Mouse (Mus musculus) neural tube, embryonic 11.5 days (tissue): ENCODE results near the gene Bhmt. TPM values are rescaled to one million over a fixed set of nuclear protein-coding genes. Genes with fewer than 3 reads are reported as not detected.
"Not testable (repeated sequence)": the region's sequence is repeated elsewhere in the genome, so short reads cannot be mapped to it uniquely, and the experiment has no call there.

Experiments
- ATAC-seq: fragments of 200-750 bp; cut with Nextera tagmentation; 2 replicates; pipeline ENCODE4 v1.8.0; 2017; ENCODE audit warnings: moderate number of reproducible peaks, mild to moderate bottlenecking, moderate TSS enrichment, moderate library complexity; ENCODE audit not compliant: insufficient read depth, low FRiP score, low TSS enrichment
- DNase-seq: peaks from one replicate; pipeline ENCODE4 v3.0.0-alpha.2; 2015; ENCODE audit warnings: low spot score
- H3K27ac ChIP-seq: fragments of 300-500 bp; sonication (generic); 2 replicates; pipeline ENCODE4 v1.5.1; 2014; ENCODE audit warnings: low read depth, mild to moderate bottlenecking, low read length
- H3K27me3 ChIP-seq: fragments of 300-500 bp; sonication (generic); 2 replicates; pipeline ENCODE4 v1.6.1; 2014; ENCODE audit warnings: mild to moderate bottlenecking, low read length, mixed read lengths; ENCODE audit not compliant: control insufficient read depth, insufficient read depth
- H3K36me3 ChIP-seq: fragments of 300-500 bp; sonication (generic); 2 replicates; pipeline ENCODE4 v1.6.1; 2014; ENCODE audit warnings: mild to moderate bottlenecking, low read length, moderate library complexity, mixed read lengths; ENCODE audit not compliant: control insufficient read depth, insufficient read depth
- H3K4me1 ChIP-seq: fragments of 300-500 bp; sonication (generic); 2 replicates; pipeline ENCODE4 v1.6.1; 2014; ENCODE audit warnings: low read length, mixed read lengths; ENCODE audit not compliant: control insufficient read depth, insufficient read depth
- H3K4me2 ChIP-seq: fragments of 300-500 bp; sonication (generic); 2 replicates; pipeline ENCODE4 v1.6.1; 2014; ENCODE audit warnings: low read depth, mild to moderate bottlenecking, moderate library complexity
- H3K4me3 ChIP-seq: fragments of 300-500 bp; sonication (generic); 2 replicates; pipeline ENCODE4 v1.5.1; 2014; ENCODE audit warnings: low read depth, low read length
- H3K9ac ChIP-seq: fragments of 300-500 bp; sonication (generic); 2 replicates; pipeline ENCODE4 v1.6.1; 2014; ENCODE audit warnings: mild to moderate bottlenecking, low read length
- H3K9me3 ChIP-seq: fragments of 300-500 bp; sonication (generic); 2 replicates; pipeline ENCODE4 v1.6.1; 2016; ENCODE audit warnings: low read length; ENCODE audit not compliant: control insufficient read depth
- WGBS: fragments of 180-500 bp; shearing (Covaris S2); extraction: QIAGEN DNeasy Blood & Tissue Kit; methylation state at CpG from one replicate; pipeline ENCODE4 v1.1.7; 2014; 5-methylcytosine and 5-hydroxymethylcytosine counted together
- polyA plus RNA-seq: library from polyadenylated mRNA; unstranded; fragments of >200 nt; fragmentation: Nextera tagmentation; extraction: Ambion mirVana; gene quantifications from 2 replicates; pipeline ENCODE4 v1.2.1, GENCODE M21; 2014

Gene Bhmt
- polyA plus RNA-seq, 1 experiment from 2014 or later: not detected

DNA sequence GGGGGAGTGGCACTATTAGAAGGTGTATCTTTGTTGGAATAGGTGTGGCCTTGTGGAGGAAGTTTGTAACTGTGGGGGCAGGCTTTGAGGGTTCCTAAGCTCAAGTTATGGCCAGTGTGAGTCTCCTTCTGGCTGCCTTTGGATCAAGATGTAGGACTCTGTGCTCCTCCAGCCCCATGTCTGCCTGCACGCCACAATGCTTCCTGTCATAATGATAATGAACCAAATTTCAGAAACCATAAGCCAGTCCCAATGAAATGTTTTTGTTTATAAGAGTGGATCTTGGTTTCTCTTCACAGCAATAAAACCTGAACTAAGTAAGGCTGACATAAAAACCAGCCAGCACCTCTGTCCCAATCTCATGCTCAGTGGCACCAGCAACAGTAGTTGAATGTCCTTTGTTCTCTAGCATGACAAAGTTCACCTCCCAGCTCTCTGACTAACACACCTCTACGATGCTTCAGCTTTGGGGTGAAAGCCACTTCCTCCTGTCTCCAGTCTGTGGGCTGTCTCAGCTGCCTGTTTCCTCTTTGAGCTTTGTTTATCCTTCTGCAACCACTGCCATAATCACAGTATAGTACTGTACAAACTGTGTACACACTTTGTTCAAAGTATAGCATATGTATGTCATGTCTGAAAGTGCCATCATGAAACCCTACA lies 44.6 kb downstream of the Bhmt start:
- no peaks in the 10 kb centered on the region for H3K9me3 ChIP-seq
- H3K4me2 ChIP-seq: no peak overlapping the region
- no peaks in the 10 kb centered on the region for H3K36me3 ChIP-seq
- no peak overlapping the region for H3K9ac ChIP-seq
- ATAC-seq (no peak), DNase-seq (no peak)
- no peak overlapping the region for H3K4me3 ChIP-seq
- no peak overlapping the region for H3K27ac ChIP-seq
- no peaks in the 10 kb centered on the region for H3K4me1 ChIP-seq
- H3K27me3 ChIP-seq: no peaks in the 10 kb centered on the region
- WGBS: 86% methylated on average over 2 of the region's 2 CpGs

DNA sequence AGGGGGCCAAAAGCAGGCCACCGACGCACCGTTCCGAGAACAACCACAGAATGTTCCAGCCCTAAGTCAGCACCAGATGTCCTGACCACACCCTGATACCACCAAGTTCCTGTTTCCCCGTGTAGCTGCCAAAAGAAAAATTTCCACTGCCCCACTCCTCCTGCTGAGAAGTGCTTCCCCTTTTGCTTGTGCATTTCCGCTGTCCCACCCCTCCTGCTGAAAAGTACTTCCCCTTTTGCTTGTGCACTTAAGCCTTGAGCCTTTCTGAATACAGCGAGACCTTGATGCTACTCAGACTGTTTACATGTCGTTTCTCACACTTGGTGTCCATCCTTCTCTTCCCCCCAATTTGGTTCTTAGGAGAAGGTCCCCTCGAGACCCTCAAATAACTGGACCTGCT lies 55.2 kb downstream of the Bhmt start:
- ATAC-seq, H3K36me3 ChIP-seq, H3K4me3 ChIP-seq, H3K9me3 ChIP-seq, H3K9ac ChIP-seq, H3K4me2 ChIP-seq, H3K27me3 ChIP-seq, DNase-seq, H3K27ac ChIP-seq, H3K4me1 ChIP-seq: not testable (repeated sequence)
- WGBS: 91% methylated on average over 9 of the region's 9 CpGs

DNA sequence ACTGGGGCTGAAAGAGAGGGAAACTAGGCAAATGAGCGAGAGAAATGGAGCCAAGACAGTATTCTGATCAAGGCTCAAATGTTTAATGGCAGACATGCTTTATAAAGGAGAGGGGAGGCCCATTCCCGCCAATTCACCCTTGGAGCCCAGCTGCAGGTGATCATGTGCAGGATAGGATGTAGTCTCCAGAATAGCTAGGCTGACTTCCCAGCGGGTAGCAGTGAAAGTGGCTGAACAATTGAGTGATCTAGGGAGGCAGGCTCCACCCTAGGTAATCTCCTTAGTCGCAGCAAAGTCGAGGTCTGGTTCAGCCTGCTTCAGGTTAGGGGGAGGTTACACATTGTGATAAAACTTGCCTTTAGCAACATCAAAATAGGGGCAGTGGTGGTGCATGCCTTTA lies 57.3 kb downstream of the Bhmt start:
- H3K4me3 ChIP-seq: no peak overlapping the region
- H3K36me3 ChIP-seq: no peaks in the 10 kb centered on the region
- no peak overlapping the region for H3K9ac ChIP-seq
- H3K27me3 ChIP-seq: no peaks in the 10 kb centered on the region
- 86% methylated on average over 5 of the region's 5 CpGs for WGBS
- no peaks in the 10 kb centered on the region for H3K4me1 ChIP-seq
- DNase-seq (no peak), ATAC-seq (no peak)
- no peak overlapping the region for H3K4me2 ChIP-seq
- no peaks in the 10 kb centered on the region for H3K9me3 ChIP-seq
- no peak overlapping the region for H3K27ac ChIP-seq

DNA sequence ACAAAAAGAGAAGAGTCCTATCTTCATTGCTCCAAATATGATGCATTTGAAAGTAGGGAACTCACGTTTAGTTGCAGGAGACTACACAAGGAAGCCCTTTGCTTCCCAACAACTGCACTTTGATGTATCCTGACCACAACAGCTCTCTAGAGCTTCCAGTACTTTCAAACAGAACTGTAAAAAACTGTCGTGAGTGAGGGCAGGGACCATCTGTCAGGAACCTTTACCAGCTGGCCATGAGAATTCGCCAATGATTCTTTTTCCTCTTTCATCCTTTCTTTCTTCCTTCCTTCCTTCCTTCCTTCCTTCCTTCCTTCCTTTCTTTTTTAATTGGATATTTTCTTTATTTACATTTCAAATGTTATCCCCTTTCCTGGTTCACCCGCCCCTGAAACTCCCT lies 68.1 kb downstream of the Bhmt start:
- Histone ChIP-seq H3K9me3 (no peaks in the 10 kb centered on the region), H3K36me3 (no peaks in the 10 kb centered on the region), H3K27ac (no peak overlapping the region), H3K4me3 (no peak overlapping the region), H3K9ac (no peak overlapping the region), H3K4me1 (no peaks in the 10 kb centered on the region), H3K4me2 (no peak overlapping the region), H3K27me3 (no peaks in the 10 kb centered on the region)
- no peak for ATAC-seq
- no peak for DNase-seq
- WGBS: 67% methylated on average over 4 of the region's 4 CpGs

Other genes with a start within 250 kb of the Bhmt start
- gene Jmy, start 138.2 kb downstream of the Bhmt start, polyA plus RNA-seq: 3.6 TPM in 2 replicates
- not detected in 2 replicates for gene Bhmt2, start 36.3 kb upstream of the Bhmt start, polyA plus RNA-seq
- 0.26 TPM in 1 of 2 replicates, not detected in the other for gene Dmgdh, start 36.5 kb upstream of the Bhmt start, polyA plus RNA-seq
- gene Arsb, start 133.7 kb upstream of the Bhmt start, polyA plus RNA-seq: 7.3 and 8.0 TPM in 2 replicates